Comparison of ENCODE assay signal across 8 mouse cellular contexts in the genomic region with DNA sequence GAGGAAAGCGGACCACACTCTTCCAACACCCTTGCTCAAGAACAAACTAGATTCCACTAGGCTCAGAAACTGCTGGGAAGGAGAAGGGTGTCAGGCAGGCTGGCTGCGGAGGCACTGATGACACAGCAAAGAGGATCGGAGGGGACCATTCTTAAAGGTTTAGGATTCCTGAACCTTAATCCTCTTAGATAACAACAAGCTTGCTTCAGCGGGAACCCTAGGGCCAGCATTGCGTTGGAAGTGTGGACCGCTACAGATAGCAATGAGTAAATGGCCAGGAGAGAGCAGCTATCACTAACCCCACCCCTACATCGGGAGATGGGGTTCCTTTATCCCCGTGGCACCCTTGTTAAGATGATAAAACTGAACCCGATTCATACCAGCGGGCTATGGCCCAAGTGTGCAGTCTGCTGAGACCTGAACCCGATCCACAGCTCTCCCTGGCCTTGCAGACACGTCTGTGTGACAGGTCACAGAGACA. TPM values are rescaled to one million over a fixed set of nuclear protein-coding genes. Genes with fewer than 3 reads are reported as not detected.
A peak's percentile ranks its signal among the peaks of the same experiment; 100 is the strongest.
DNase-seq lines count a peak whose midpoint lies in the region; ATAC-seq and TF ChIP-seq lines count a peak whose summit lies in the region.

No protein-coding gene starts in this region.

- H3K4me1 ChIP-seq in heart, embryonic 12.5 days (replicated peaks) = peaks cover 16% of the 10 kb centered on the region
- peaks cover 11% of the 10 kb centered on the region for H3K4me1 ChIP-seq in hindbrain, embryonic 13.5 days (replicated peaks)
- no peaks in the 10 kb centered on the region for H3K4me1 ChIP-seq in midbrain, embryonic 11.5 days (ENCODE audit: control insufficient read depth, insufficient read depth, low read length)

- H3K9ac ChIP-seq in heart, embryonic 12.5 days = peak overlapping the region; percentile 47; the same call in 1 of the 2 replicates
- peak overlapping the region; percentile 63 for H3K9ac ChIP-seq in hindbrain, embryonic 13.5 days
- peak overlapping the region; percentile 54 for H3K9ac ChIP-seq in midbrain, embryonic 11.5 days (ENCODE audit: low read length)

- no peaks in the 10 kb centered on the region for H3K9me3 ChIP-seq in heart, embryonic 12.5 days (replicated peaks)
- no peaks in the 10 kb centered on the region for H3K9me3 ChIP-seq in hindbrain, embryonic 13.5 days
- no peaks in the 10 kb centered on the region for H3K9me3 ChIP-seq in midbrain, embryonic 11.5 days (ENCODE audit: control insufficient read depth, low read length)

- no peaks in the 10 kb centered on the region for H3K36me3 ChIP-seq in heart, embryonic 12.5 days
- no peaks in the 10 kb centered on the region for H3K36me3 ChIP-seq in hindbrain, embryonic 13.5 days
- H3K36me3 ChIP-seq in midbrain, embryonic 11.5 days (ENCODE audit: control insufficient read depth, insufficient read depth, low read length) = no peaks in the 10 kb centered on the region

- peak overlapping the region; percentile 82 for H3K4me2 ChIP-seq in heart, embryonic 12.5 days
- peak overlapping the region; percentile 63 for H3K4me2 ChIP-seq in hindbrain, embryonic 13.5 days
- H3K4me2 ChIP-seq in midbrain, embryonic 11.5 days = peak overlapping the region; percentile 56

- no peak for DNase-seq in heart, adult 8-10 months (ENCODE audit: low spot score)
- no peak for DNase-seq in Patski (ENCODE audit: low read depth, low spot score)
- no peak for DNase-seq in midbrain, embryonic 11.5 days (ENCODE audit: low spot score, missing footprints)
- DNase-seq in embryo, embryonic 11 days = no peak
- DNase-seq in left cerebral cortex, adult 9 months (ENCODE audit: low spot score in 2 of 2) = no peak
- DNase-seq in thymus, postnatal 4 days = no peak

- ATAC-seq in heart, embryonic 12.5 days (ENCODE audit: insufficient number of reproducible peaks, low FRiP score) = peak; percentile 69; the same call in 1 of the 2 replicates
- ATAC-seq in Patski = peak; percentile 45
- peak; percentile 12; the same call in 1 of the 2 replicates for ATAC-seq in hindbrain, embryonic 13.5 days (ENCODE audit: low FRiP score)
- peak; percentile 63 for ATAC-seq in midbrain, embryonic 11.5 days (ENCODE audit: low FRiP score)

- CTCF ChIA-PET in Patski (lab: Charles Lee) = interaction anchor here (0.7 to 3.6 kb wide), 19 partner anchors 8 to 113 kb away, joined by 3 to 65 read pairs (median 5); no protein-coding TSS in a partner anchor

- POLR2A ChIA-PET in Patski (lab: Charles Lee) = interaction anchor here (0.6 to 1.3 kb wide), 4 partner anchors 12 to 112 kb away, joined by 3 read pairs; no protein-coding TSS in a partner anchor

- no peak for TF ChIP-seq CTCF in Patski (IDR thresholded peaks at IDR 0.05)

- peak overlapping the region; percentile 45 for H3K4me3 ChIP-seq in heart, embryonic 12.5 days
- H3K4me3 ChIP-seq in hindbrain, embryonic 13.5 days = peak overlapping the region; percentile 39
- H3K4me3 ChIP-seq in midbrain, embryonic 11.5 days (ENCODE audit: low read depth, low read length) = peak overlapping the region; percentile 33

- in situ Hi-C loops in Patski (cut with MboI; ENCODE audit: low pct_unique_long_range_greater_than_20kb) = no loop called here

- 11% methylated on average over 12 of the region's 12 CpGs for WGBS in heart, embryonic 12.5 days
- 26% methylated on average over 12 of the region's 12 CpGs for WGBS in hindbrain, embryonic 13.5 days
- WGBS in midbrain, embryonic 11.5 days = 11% methylated on average over 12 of the region's 12 CpGs

- no peak overlapping the region for H3K27ac ChIP-seq in heart, embryonic 12.5 days (ENCODE audit: poor library complexity, severe bottlenecking)
- no peak overlapping the region for H3K27ac ChIP-seq in hindbrain, embryonic 13.5 days
- H3K27ac ChIP-seq in midbrain, embryonic 11.5 days (ENCODE audit: low read depth, low read length) = no peak overlapping the region

- no peaks in the 10 kb centered on the region for H3K27me3 ChIP-seq in heart, embryonic 12.5 days (replicated peaks)
- no peaks in the 10 kb centered on the region for H3K27me3 ChIP-seq in Patski
- H3K27me3 ChIP-seq in hindbrain, embryonic 13.5 days = 0 out of 2 replicates have a peak, but pooled peaks cover 7% of the 10 kb centered on the region
- no peaks in the 10 kb centered on the region for H3K27me3 ChIP-seq in midbrain, embryonic 11.5 days (ENCODE audit: control insufficient read depth, insufficient read depth, low read length)

RNA-seq across cellular contexts. Expression of a gene that starts 22.3 kb away (rescaled TPM):
- polyA plus RNA-seq in heart, embryonic 12.5 days (2016; fragmentation: Nextera tagmentation; extraction: Ambion mirVana) = 0.04 TPM in 1 of 2 replicates, not detected in the other
- not detected for total RNA-seq in heart, adult 8-10 months (2022)
- 0.27 TPM for polyA plus RNA-seq in Patski (2021)
- 0.08 and 0.09 TPM in 2 replicates for polyA plus RNA-seq in hindbrain, embryonic 13.5 days (2015; fragmentation: Nextera tagmentation; extraction: Ambion mirVana)
- polyA plus RNA-seq in midbrain, embryonic 11.5 days (2014; fragmentation: Nextera tagmentation; extraction: Ambion mirVana) = not detected in 2 replicates

RNA-seq across cellular contexts. Expression of a gene that starts 33.0 kb away (rescaled TPM):
- 40.7 and 44.0 TPM in 2 replicates for polyA plus RNA-seq in heart, embryonic 12.5 days (2016; fragmentation: Nextera tagmentation; extraction: Ambion mirVana)
- 10 to 100 TPM; 10.8 to 12.4 (median 11.5) TPM for total RNA-seq in heart, adult 8-10 months (2022)
- polyA plus RNA-seq in Patski (2021) = 143 TPM
- 14.7 and 17.0 TPM in 2 replicates for polyA plus RNA-seq in hindbrain, embryonic 13.5 days (2015; fragmentation: Nextera tagmentation; extraction: Ambion mirVana)
- polyA plus RNA-seq in midbrain, embryonic 11.5 days (2014; fragmentation: Nextera tagmentation; extraction: Ambion mirVana) = 17.3 and 18.1 TPM in 2 replicates

RNA-seq across cellular contexts. Expression of a gene that starts 38.2 kb away (rescaled TPM):
- polyA plus RNA-seq in heart, embryonic 12.5 days (2016; fragmentation: Nextera tagmentation; extraction: Ambion mirVana) = not detected in 2 replicates
- under 1 TPM; 0.14 to 0.41 (median 0.29) TPM for total RNA-seq in heart, adult 8-10 months (2022)
- not detected for polyA plus RNA-seq in Patski (2021)
- 0.45 and 0.75 TPM in 2 replicates for polyA plus RNA-seq in hindbrain, embryonic 13.5 days (2015; fragmentation: Nextera tagmentation; extraction: Ambion mirVana)
- polyA plus RNA-seq in midbrain, embryonic 11.5 days (2014; fragmentation: Nextera tagmentation; extraction: Ambion mirVana) = 0.05 TPM in 1 of 2 replicates, not detected in the other

Comparison
In these comparisons a context has a peak if more than half of its experiments do, and no peak if none do; other contexts are left out.
1. ATAC-seq: peak in every context shown above with its lines; median percentile 69 in heart, embryonic 12.5 days; 63 in midbrain, embryonic 11.5 days; 45 in Patski; 12 in hindbrain, embryonic 13.5 days.